Mouse (Mus musculus): ENCODE measurements around the gene Slc25a13.

- no peak for TF ChIP-seq CTCF (conservative IDR thresholded peaks at IDR 0.05; ENCODE audit: low read length)
- no peak for TF ChIP-seq POU5F1 (IDR thresholded peaks at IDR 0.05; ENCODE audit: borderline replicate concordance, low read length)
These were observed 24.6 kb downstream of the Slc25a13 start for GRCm38 (mm10) chr6:6192413-6192812.
